Mouse (Mus musculus): ENCODE data around the gene Maml3. TPM values are rescaled to one million over a fixed set of nuclear protein-coding genes. Genes with fewer than 3 reads are reported as not detected.
A peak's percentile ranks its signal among the peaks of the same experiment; 100 is the strongest.

Maml3 gene
- total RNA-seq, 4 experiments from 2014 or later: 1.9 to 3.3 (median 2.7) TPM

DNA sequence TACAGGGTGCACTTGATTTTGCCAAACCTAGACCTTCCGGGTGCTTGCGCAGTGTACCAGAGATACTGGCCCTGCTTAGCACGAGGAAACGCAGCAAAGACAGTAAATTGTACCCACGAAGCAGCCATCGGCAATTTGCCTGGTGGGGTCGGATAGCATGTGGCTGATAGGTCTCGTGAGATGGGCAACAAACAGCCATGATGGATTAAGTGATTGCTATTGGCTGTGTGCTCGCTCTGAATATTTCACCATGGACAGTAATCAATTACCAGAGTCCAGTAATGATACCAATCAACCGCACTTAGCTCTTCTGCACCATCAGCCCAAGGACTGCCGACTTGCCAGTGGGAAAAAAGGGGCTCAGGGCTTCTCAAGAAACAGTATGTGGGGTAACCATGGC lies 150.9 kb downstream of the Maml3 start:
- no peak for DNase-seq (ENCODE audit: low spot score)

GRCm38 (mm10) chr3:51952728-51953623 lies 151.9 kb downstream of the Maml3 start:
- no peak for DNase-seq (ENCODE audit: low spot score)

- DNase-seq (ENCODE audit: low spot score): no peak
These were observed 152.6 kb downstream of the Maml3 start for GRCm38 (mm10) chr3:51952267-51952666.

GRCm38 (mm10) chr3:51949651-51950050 lies 155.2 kb downstream of the Maml3 start:
- DNase-seq (ENCODE audit: low spot score): no peak

GRCm38 (mm10) chr3:51947168-51947567 lies 157.7 kb downstream of the Maml3 start:
- DNase-seq (ENCODE audit: low spot score): no peak

DNA sequence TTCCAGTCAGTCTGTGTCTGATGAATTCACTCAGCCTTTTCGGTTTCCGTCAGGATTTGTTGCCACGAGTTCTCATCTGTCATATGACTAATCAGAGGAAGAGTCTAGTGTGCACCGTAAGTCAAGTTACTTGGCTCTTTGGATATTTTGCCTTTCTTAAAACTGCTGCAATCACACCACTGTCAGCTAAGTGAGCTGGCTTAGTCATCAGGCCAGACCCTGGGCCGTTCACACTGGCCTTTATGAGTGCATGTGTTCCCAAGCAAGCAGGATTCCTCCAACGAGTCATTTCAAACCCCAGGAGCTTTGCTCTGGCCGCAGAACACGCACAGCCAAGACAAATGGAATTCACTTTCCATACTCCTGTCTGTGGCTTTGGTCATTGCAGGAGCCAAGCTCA lies 161.2 kb downstream of the Maml3 start:
- DNase-seq (ENCODE audit: low spot score): peak; percentile 52

GRCm38 (mm10) chr3:51941781-51942180 lies 163.1 kb downstream of the Maml3 start:
- DNase-seq (ENCODE audit: low spot score): peak; percentile 54

DNA sequence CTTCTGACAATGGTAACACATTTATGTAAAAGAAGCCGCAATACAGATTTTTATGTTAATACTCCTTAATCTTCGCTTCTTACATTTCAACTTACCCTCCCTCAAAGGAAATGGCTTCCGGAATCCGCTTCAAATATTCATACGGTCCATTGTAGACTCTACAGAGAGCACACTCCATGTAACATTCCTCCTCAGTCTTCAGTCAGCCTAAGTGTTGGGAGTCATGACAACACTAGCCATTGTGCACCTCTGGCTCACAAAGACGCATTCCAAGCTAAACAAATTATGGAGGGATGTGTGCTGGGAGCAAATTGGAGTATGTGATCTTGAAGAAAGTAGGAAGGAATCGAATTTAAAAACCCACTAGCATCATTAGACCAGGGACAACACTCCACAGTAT lies 165.0 kb downstream of the Maml3 start:
- DNase-seq (ENCODE audit: low spot score): no peak

GRCm38 (mm10) chr3:51939054-51939453 lies 165.8 kb downstream of the Maml3 start:
- DNase-seq (ENCODE audit: low spot score): no peak

DNA sequence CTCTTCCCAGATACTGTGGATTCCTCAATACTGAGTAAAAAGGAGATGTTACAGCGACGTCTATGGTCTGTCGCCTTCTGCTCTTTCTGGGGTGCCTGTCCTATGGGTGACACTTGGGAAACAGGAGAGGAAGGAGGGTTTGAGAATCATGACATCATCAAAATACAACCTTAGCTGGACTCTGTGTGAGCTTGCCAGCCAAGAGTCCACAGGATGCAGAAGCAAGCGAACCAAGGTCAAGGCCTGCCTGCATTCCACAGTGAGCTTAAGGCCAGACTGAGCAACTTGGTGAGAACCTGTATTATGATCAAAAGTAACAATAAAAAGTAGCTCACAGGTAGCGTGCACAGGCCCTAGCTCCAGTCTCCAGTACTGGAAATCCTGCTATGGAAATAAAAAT lies 167.7 kb downstream of the Maml3 start:
- no peak for DNase-seq (ENCODE audit: low spot score)

GRCm38 (mm10) chr3:51934531-51935485 lies 170.1 kb downstream of the Maml3 start:
- no peak for DNase-seq (ENCODE audit: low spot score)

DNA sequence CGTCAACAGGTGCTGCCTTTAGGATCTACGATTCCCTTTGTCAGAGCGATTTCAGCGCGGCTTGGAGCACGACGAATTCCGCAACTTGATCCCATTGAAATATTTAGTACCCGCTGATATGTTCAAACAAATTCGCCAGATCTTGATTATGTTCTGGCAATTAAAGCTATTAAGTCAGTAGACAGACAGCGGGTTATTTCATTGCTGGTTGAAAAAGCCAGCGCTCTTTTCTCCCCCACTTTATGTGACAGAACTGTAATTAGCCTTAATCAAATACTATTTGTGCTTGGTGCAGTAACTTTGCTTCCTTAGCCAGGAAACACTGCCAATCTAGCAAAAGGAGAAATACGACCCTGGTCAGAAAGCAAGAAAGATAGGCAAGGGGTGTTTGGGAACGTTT lies 176.7 kb downstream of the Maml3 start:
- DNase-seq (ENCODE audit: low spot score): no peak

- no peak for DNase-seq (ENCODE audit: low spot score)
These were observed 177.3 kb downstream of the Maml3 start for GRCm38 (mm10) chr3:51927591-51927990.

- DNase-seq (ENCODE audit: low spot score): no peak
These were observed 177.8 kb downstream of the Maml3 start for GRCm38 (mm10) chr3:51927043-51927442.

DNA sequence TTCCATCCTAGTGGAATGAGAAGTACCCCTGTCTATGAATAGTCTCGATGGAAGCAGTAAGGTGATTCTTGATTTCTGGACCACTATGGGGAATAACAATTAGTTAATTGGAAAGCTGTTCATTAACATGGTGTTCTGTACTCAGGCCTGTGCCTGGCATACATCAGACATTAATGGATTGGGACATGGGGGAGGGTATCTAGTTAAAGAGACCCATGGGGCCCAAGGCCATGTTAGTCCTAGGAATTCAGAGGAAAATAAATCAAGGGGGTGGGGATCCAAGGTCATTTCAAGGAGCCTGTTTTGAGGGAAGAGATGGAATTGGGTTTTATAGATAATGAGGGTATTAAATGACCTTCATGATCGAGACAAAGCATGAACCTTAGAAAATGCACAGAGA lies 179.1 kb downstream of the Maml3 start:
- DNase-seq (ENCODE audit: low spot score): no peak

DNA sequence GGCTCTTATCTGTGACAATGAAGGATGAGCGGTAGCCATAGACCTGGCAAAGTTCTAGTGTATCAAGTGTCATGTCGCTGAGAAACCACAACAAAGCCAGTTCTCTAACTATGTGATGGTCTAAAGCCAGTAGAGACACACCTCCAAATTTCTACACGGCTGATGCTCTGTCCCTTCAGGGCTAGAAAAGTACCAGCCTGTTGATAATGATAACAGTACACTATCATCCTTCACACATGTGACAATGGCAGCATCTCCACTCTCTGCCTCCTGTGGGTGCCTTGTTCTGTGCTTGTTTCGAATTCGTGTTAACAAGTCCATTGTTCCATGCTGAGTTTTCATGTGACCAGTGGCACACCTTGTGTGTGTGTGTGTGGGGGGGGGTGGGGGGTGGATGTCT lies 180.2 kb downstream of the Maml3 start:
- no peak for DNase-seq (ENCODE audit: low spot score)

DNA sequence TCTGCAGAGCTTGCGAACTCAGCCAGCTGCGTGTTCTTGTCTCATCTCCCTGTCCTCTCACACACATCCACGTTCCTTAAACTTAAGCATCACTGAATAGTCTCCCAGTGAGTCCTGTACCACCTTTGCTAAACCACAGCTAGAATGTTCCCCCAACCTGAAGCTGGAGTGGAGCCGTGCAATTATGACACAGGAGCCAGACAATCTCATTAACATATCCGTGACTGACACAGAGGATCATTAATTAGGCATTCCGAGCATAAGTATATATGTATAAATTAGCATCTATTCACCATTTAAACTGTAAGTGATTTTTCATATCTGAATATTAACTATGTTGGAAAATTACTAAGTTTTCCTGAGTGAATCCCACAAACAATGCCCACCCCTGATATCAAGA lies 181.1 kb downstream of the Maml3 start:
- no peak for DNase-seq (ENCODE audit: low spot score)

DNA sequence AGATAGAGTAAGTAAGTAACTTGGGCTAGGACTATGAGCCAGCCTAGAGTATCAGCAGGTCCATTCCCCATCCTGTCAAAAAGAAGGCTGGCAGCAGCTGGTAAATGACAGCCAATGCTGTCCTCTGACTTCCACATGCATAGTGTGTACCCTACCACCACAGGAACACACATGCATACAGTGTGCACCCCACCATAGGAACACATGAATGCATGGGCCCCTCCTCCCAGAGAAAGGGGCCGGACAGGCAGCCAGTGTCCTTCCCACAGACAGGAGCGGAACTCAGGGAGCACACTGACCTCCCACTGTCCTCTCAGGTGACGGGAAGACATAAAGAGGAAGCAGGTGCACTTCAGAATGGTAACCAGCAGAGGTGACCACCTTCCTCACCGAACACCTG lies 188.0 kb downstream of the Maml3 start:
- no peak for DNase-seq (ENCODE audit: low spot score)

DNA sequence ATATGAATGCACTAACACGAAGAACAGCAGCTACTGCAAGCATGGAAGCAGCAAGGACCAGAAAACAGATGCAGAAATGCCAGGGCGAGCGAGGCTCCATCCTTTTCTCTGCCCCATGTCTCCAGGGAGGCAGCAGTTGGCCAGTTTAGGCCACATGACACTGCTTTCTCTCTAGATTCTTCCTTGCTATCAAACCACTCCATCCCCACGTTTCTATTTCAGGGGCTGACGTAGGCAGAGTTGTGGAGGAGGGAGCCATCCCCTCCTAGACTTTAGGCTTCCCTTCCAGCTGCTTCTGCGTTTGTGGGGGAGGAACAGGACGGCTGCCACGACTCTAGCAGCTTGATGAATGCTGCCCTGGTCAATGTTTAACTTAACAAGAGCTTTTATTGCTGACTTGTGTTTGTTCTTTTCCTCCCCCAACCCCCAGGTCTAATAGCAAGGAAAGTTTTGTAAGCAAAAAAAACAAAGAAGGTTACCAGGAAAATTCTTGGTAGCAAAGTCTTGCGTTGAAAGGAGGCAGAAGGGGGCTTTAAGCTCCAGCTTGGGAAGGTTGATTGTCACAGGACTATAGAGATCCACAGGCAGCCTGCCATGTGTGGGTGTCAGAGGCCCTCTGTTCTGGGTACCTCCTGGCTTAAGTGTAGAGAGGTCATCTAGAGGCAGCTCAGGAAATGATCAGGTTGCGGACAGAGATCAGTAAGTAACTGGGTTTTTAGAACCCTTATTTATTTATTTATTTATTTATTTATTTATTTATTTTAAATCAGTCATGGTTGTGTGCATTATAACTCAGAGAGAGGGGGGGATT lies 188.6 kb downstream of the Maml3 start:
- DNase-seq (ENCODE audit: low spot score): peak; percentile 87

- no peak for DNase-seq (ENCODE audit: low spot score)
These were observed 189.5 kb downstream of the Maml3 start for GRCm38 (mm10) chr3:51915415-51915814.

- no peak for DNase-seq (ENCODE audit: low spot score)
These were observed 190.0 kb downstream of the Maml3 start for GRCm38 (mm10) chr3:51914900-51915299.

- no peak for DNase-seq (ENCODE audit: low spot score)
These were observed 191.4 kb downstream of the Maml3 start for GRCm38 (mm10) chr3:51913498-51913897.

Data from heart, adult 8-10 months (tissue).